Mouse (Mus musculus): Measurements from ENCODE around the gene Ccdc171. TPM values are rescaled to one million over a fixed set of nuclear protein-coding genes. Genes with fewer than 3 reads are reported as not detected.

The Ccdc171 gene
- polyA plus RNA-seq, 1 experiment = 6.6 TPM

DNA sequence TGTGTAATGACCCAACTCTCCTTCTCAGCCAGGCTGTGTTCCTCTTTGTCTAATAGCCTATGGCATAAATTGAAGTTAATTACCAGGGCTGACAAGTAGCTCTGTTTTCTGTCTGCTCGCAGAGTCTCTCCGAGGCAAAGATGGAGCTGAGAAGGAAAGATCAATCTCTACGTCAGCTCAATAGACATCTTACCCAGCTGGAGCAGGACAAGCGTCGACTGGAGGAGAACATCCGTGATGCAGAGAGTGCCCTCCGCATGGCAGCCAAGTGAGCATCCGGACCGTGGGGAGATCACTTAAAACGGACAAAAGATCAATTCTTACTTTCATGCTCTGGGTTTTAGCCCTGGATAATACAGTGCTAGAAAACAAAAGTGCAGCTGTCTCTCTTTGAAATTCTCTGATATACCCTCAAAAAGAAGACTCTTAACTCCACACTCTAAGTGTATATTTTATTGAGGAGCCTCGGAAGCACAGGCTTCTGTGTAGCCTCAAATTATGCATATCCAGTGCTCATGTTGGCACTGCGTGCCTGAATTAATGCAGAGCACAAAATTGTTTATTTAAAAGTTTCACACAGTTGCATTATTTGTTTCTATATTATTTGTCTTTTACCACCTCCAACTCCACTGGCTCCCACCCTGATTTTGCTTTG lies 217.6 kb downstream of the Ccdc171 start:
- Histone ChIP-seq H3K27ac (ENCODE audit: control insufficient read depth, insufficient read depth, low read depth, low read length, poor library complexity) (no peak overlapping the region), H3K4me1 (ENCODE audit: control insufficient read depth, insufficient read depth, low read length) (no peaks in the 10 kb centered on the region), H3K4me3 (replicated peaks; ENCODE audit: control insufficient read depth, low read depth, low read length) (no peak overlapping the region)
- 89% methylated on average over 12 of the region's 12 CpGs for WGBS
- TF ChIP-seq POLR2A (IDR thresholded peaks at IDR 0.05; ENCODE audit: borderline replicate concordance, control insufficient read depth, low read depth, low read length) (no peak), CTCF (IDR thresholded peaks at IDR 0.05; ENCODE audit: control insufficient read depth, insufficient read depth, low read length) (no peak)

DNA sequence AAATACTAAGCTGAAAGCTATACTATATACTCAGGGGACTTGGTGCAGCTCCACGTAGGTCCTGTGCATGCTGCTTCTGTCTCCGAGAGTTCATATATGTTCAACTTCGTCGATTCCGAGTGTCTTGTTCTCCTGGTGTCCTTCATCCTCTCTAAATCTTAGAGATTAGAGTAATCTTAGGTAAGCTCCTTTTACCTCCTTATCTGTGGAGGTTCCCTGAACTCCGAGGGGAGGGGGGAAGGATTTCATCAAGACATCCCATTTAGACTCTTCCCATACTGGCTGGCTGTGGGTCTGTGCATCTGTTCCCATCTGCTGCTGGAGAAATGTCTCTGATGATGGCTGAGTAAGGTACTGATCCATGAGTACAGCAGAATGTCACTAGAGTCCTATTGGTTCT lies 249.8 kb downstream of the Ccdc171 start:
- WGBS = 88% methylated on average over 6 of the region's 6 CpGs
- TF ChIP-seq CTCF (IDR thresholded peaks at IDR 0.05; ENCODE audit: control insufficient read depth, insufficient read depth, low read length) (no peak), POLR2A (IDR thresholded peaks at IDR 0.05; ENCODE audit: borderline replicate concordance, control insufficient read depth, low read depth, low read length) (no peak)

DNA sequence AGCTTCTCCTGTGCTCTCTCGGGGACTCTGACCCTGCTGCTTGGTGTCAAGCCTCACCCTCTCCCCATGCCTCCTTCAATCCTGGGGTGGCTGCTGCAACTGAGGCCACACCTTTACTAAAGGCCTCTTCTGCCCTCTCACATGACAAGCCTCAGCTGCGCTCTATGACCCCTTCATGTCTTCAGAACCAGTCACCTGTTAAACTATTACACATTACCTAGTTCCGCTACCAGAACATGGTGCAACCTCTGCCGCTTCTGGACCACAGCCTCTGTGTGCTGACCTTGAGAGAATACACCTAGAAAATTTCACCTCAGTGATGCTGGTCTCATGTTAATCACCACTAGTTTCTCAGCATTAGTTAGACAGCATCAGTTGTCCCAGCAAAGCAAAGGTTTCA lies 254.7 kb downstream of the Ccdc171 start:
- Histone ChIP-seq H3K4me3 (replicated peaks; ENCODE audit: control insufficient read depth, low read depth, low read length) (no peak overlapping the region), H3K27ac (ENCODE audit: control insufficient read depth, insufficient read depth, low read depth, low read length, poor library complexity) (no peak overlapping the region), H3K4me1 (ENCODE audit: control insufficient read depth, insufficient read depth, low read length) (no peaks in the 10 kb centered on the region)
- 91% methylated on average over 4 of the region's 4 CpGs for WGBS
- TF ChIP-seq CTCF (IDR thresholded peaks at IDR 0.05; ENCODE audit: control insufficient read depth, insufficient read depth, low read length) (no peak), POLR2A (IDR thresholded peaks at IDR 0.05; ENCODE audit: borderline replicate concordance, control insufficient read depth, low read depth, low read length) (no peak)

More for the DNA sequence above, 249.8 kb downstream of the Ccdc171 start:
- H3K4me3 ChIP-seq (replicated peaks; ENCODE audit: control insufficient read depth, low read depth, low read length) = no peak overlapping the region
- no peaks in the 10 kb centered on the region for H3K4me1 ChIP-seq (ENCODE audit: control insufficient read depth, insufficient read depth, low read length)
- no peak overlapping the region for H3K27ac ChIP-seq (ENCODE audit: control insufficient read depth, insufficient read depth, low read depth, low read length, poor library complexity)

DNA sequence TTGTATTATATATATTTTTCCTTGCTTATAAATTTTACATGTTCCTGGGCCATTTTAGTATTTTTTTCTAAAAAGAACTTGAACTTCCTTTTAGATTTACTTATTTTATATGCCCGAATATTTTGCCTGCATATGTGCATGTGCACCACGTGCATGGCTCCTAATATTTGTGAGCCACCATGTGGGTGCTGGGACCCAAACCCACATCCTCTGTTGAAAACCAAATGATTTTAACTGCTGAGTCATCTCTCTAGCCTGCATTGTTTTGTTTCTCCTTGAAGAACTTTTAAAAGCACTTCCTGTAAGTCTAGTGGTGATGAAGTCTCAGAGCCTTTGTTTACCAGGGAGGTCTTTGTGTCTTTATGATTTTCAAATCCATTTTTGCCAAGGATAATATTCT lies 259.8 kb downstream of the Ccdc171 start:
- no peak for TF ChIP-seq POLR2A (IDR thresholded peaks at IDR 0.05; ENCODE audit: borderline replicate concordance, control insufficient read depth, low read depth, low read length)
- no peak for TF ChIP-seq CTCF (IDR thresholded peaks at IDR 0.05; ENCODE audit: control insufficient read depth, insufficient read depth, low read length)
- WGBS = 9% methylated on average over 2 of the region's 2 CpGs
- H3K4me3 ChIP-seq (replicated peaks; ENCODE audit: control insufficient read depth, low read depth, low read length) = no peak overlapping the region
- H3K27ac ChIP-seq (ENCODE audit: control insufficient read depth, insufficient read depth, low read depth, low read length, poor library complexity) = no peak overlapping the region
- no peaks in the 10 kb centered on the region for H3K4me1 ChIP-seq (ENCODE audit: control insufficient read depth, insufficient read depth, low read length)

DNA sequence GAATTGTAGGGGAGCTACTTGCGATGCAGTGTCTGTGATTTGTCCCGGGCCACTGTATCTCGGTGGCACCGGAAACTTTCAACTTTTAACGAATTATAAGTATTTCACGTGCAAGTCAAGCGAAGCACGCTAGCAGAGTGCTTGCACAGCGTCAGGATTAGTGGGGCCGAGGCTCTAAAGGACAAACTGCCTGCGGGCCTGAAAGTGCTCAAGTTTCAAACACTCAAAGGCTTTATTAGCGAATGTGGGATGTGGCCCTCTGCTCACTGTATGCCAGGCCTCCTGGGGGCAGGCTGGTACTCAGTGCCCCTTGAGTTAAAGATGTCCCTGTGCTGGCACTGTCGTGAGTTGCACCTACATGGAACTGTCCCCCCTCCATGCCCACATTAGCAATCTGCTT lies 266.5 kb downstream of the Ccdc171 start:
- Histone ChIP-seq H3K4me1 (ENCODE audit: control insufficient read depth, insufficient read depth, low read length) (no peaks in the 10 kb centered on the region), H3K27ac (ENCODE audit: control insufficient read depth, insufficient read depth, low read depth, low read length, poor library complexity) (no peak overlapping the region), H3K4me3 (replicated peaks; ENCODE audit: control insufficient read depth, low read depth, low read length) (no peak overlapping the region)
- TF ChIP-seq CTCF (IDR thresholded peaks at IDR 0.05; ENCODE audit: control insufficient read depth, insufficient read depth, low read length) (no peak), POLR2A (IDR thresholded peaks at IDR 0.05; ENCODE audit: borderline replicate concordance, control insufficient read depth, low read depth, low read length) (no peak)
- 86% methylated on average over 13 of the region's 13 CpGs for WGBS

DNA sequence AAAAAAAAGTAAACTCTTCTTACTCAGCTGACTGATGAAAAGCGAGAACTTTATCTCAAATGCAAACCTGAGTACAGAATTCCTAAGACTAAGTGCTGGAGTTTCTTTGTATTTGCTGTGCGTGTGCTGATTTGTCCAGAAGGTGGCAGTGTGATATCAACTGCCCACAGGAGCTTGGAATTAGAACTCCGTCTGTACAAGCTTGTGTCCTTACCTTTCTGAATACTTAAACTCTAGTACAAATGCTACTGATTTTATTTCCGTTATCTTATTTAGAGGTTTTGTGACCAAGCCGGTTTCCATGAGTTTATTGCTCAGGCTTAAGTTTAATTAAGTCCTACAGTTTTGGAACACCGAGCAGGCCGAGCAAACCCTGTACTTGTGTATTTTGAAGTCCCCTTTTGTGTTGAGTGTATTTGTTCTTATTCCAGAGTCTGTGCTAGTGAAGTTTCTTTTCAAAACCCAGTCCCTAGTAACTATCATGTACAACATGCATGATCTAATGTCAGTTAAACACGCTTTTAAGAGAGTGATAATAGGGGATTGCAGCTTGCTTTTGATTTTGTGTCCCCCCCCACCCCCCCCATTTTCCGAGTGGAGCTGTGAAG lies 269.1 kb downstream of the Ccdc171 start:
- Histone ChIP-seq H3K4me1 (ENCODE audit: control insufficient read depth, insufficient read depth, low read length) (peaks cover 2% of the 10 kb centered on the region; the same call in 1 of the 2 replicates), H3K4me3 (replicated peaks; ENCODE audit: control insufficient read depth, low read depth, low read length) (no peak overlapping the region), H3K27ac (ENCODE audit: control insufficient read depth, insufficient read depth, low read depth, low read length, poor library complexity) (no peak overlapping the region)
- no peak for TF ChIP-seq POLR2A (IDR thresholded peaks at IDR 0.05; ENCODE audit: borderline replicate concordance, control insufficient read depth, low read depth, low read length)
- no peak for TF ChIP-seq CTCF (IDR thresholded peaks at IDR 0.05; ENCODE audit: control insufficient read depth, insufficient read depth, low read length)
- 54% methylated on average over 9 of the region's 9 CpGs for WGBS

DNA sequence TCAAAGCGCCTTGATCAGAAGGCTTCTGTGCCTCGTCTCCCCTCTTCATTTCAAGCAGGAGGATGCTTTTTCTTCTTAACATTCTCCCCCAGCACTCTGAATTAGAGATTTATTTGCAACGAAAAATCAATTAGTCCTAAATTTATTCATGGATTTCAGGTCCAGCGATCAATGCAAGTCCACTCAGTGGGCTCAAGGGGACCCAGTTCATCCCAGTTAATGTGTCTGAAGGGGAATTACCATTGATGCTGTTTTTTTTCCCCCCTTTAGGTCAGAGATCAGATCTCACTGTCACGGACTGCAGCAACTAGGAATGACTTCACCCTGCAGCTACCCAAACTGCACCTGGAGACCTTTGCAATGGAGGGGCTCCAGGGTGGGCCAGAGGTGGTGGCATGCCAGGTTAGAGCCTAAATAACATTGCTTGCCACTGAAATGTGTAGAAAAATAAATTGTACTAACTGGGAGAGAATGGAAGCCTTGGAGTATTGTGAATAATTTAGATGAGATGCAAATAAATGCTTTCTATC lies 269.6 kb downstream of the Ccdc171 start:
- H3K4me3 ChIP-seq (replicated peaks; ENCODE audit: control insufficient read depth, low read depth, low read length) = no peak overlapping the region
- 85% methylated on average over 5 of the region's 5 CpGs for WGBS
- peaks cover 2% of the 10 kb centered on the region; the same call in 1 of the 2 replicates for H3K4me1 ChIP-seq (ENCODE audit: control insufficient read depth, insufficient read depth, low read length)
- no peak overlapping the region for H3K27ac ChIP-seq (ENCODE audit: control insufficient read depth, insufficient read depth, low read depth, low read length, poor library complexity)
- no peak for TF ChIP-seq POLR2A (IDR thresholded peaks at IDR 0.05; ENCODE audit: borderline replicate concordance, control insufficient read depth, low read depth, low read length)
- TF ChIP-seq CTCF (IDR thresholded peaks at IDR 0.05; ENCODE audit: control insufficient read depth, insufficient read depth, low read length) = no peak

DNA sequence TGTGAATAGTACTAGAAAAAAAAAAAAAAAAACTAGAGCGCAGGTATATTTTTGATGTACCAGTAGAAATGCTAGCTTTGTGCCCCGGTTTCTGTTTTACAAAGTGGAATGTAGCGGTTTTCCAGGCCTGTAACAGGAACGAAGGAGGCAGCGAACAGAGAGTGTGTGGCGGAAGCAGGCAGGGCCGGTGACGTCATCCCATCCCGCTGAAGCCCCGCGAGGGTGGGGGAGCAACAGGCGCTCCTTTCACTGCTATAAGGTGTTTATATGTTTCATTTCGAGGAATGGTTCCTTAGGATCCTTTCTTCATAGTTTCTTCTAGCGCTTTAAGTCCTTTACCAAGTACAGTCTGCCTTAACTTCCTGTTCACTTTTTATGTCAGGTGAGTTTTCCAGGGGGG lies 272.6 kb downstream of the Ccdc171 start:
- TF ChIP-seq CTCF (IDR thresholded peaks at IDR 0.05; ENCODE audit: control insufficient read depth, insufficient read depth, low read length) = no peak
- no peak for TF ChIP-seq POLR2A (IDR thresholded peaks at IDR 0.05; ENCODE audit: borderline replicate concordance, control insufficient read depth, low read depth, low read length)
- WGBS = 83% methylated on average over 14 of the region's 14 CpGs
- Histone ChIP-seq H3K27ac (ENCODE audit: control insufficient read depth, insufficient read depth, low read depth, low read length, poor library complexity) (no peak overlapping the region), H3K4me1 (ENCODE audit: control insufficient read depth, insufficient read depth, low read length) (peaks cover 2% of the 10 kb centered on the region; the same call in 1 of the 2 replicates), H3K4me3 (replicated peaks; ENCODE audit: control insufficient read depth, low read depth, low read length) (no peak overlapping the region)
